Mouse (Mus musculus): ENCODE results near the gene March9. TPM values are rescaled to one million over a fixed set of nuclear protein-coding genes. Genes with fewer than 3 reads are reported as not detected.

Gene March9
- polyA plus RNA-seq, 1 experiment from 2014 or later: 0.39 TPM

DNA sequence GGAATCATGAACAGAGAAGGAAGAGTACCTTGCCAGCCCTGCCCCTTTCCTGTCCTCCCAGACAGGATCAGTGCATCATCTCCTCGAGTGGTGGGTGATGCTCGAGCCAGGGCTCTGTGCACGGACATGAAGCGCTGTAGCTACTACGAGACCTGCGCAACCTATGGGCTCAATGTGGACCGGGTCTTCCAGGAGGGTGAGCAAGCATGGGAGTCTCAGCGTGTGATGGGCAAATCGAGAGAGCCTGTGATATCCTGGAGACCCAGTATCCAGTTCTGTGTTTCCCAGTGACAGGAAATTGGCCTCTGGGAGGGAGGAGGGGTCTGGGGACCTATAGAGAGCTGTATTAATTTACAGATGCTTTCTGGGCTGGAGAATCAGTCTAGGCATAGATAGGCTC, 25.1 kb upstream of the March9 start:
- Histone ChIP-seq H3K9me3 (ENCODE audit: control insufficient read depth, low read length) (no peaks in the 10 kb centered on the region), H3K4me3 (ENCODE audit: control insufficient read depth in 1 of 2, insufficient read depth in 1 of 2, low read depth in 1 of 2, low read length in 2 of 2) (no peak overlapping the region), H3K27ac (replicated peaks in 1 of 2; ENCODE audit: control insufficient read depth in 1 of 2, insufficient read depth in 1 of 2, low read depth in 2 of 2, low read length in 2 of 2) (no peak overlapping the region), H3K4me2 (ENCODE audit: low read length) (no peak overlapping the region), H3K36me3 (ENCODE audit: control insufficient read depth, insufficient read depth, low read length) (no peaks in the 10 kb centered on the region), H3K27me3 (ENCODE audit: control insufficient read depth, insufficient read depth, low read length) (peaks cover 86% of the 10 kb centered on the region), H3K4me1 (ENCODE audit: control insufficient read depth in 2 of 2, insufficient read depth in 2 of 2, low read length in 2 of 2) (peaks cover 6 to 13% of the 10 kb centered on the region in 2 experiments; a peak in 3 of 4 replicates), H3K9ac (ENCODE audit: low read length) (no peak overlapping the region)
- WGBS: 70% methylated on average over 9 of the region's 9 CpGs
- no peak for ATAC-seq (ENCODE audit: insufficient number of reproducible peaks, insufficient read depth, low FRiP score, low read depth)

DNA sequence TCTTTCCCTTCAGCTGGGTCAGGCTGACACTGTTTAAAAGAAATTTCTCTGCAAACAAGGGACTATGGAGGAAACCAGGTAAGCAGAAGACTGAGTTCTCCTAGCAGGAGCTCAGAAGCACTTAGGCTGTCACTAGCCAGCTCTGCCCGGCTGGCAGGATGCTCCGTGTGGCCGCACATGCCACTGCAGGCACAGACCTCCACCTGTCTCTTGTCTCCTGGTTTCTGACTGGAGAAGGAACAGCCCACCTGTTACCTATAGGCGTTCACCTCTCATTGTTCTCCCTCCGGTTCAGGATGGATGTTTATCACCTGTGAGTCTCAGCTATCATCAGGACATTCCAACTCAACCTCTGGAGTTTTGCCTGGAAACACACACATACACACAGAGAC, 23.9 kb upstream of the March9 start:
- Histone ChIP-seq H3K4me3 (ENCODE audit: control insufficient read depth in 1 of 2, insufficient read depth in 1 of 2, low read depth in 1 of 2, low read length in 2 of 2) (no peak overlapping the region), H3K27ac (replicated peaks in 1 of 2; ENCODE audit: control insufficient read depth in 1 of 2, insufficient read depth in 1 of 2, low read depth in 2 of 2, low read length in 2 of 2) (no peak overlapping the region), H3K4me1 (ENCODE audit: control insufficient read depth in 2 of 2, insufficient read depth in 2 of 2, low read length in 2 of 2) (peaks cover 6 to 23% of the 10 kb centered on the region in 2 experiments; a peak in 3 of 4 replicates), H3K36me3 (ENCODE audit: control insufficient read depth, insufficient read depth, low read length) (no peaks in the 10 kb centered on the region), H3K4me2 (ENCODE audit: low read length) (no peak overlapping the region), H3K9ac (ENCODE audit: low read length) (no peak overlapping the region), H3K27me3 (ENCODE audit: control insufficient read depth, insufficient read depth, low read length) (peaks cover 86% of the 10 kb centered on the region), H3K9me3 (ENCODE audit: control insufficient read depth, low read length) (no peaks in the 10 kb centered on the region)
- ATAC-seq (ENCODE audit: insufficient number of reproducible peaks, insufficient read depth, low FRiP score, low read depth): no peak
- WGBS: 46% methylated on average over 5 of the region's 5 CpGs

DNA sequence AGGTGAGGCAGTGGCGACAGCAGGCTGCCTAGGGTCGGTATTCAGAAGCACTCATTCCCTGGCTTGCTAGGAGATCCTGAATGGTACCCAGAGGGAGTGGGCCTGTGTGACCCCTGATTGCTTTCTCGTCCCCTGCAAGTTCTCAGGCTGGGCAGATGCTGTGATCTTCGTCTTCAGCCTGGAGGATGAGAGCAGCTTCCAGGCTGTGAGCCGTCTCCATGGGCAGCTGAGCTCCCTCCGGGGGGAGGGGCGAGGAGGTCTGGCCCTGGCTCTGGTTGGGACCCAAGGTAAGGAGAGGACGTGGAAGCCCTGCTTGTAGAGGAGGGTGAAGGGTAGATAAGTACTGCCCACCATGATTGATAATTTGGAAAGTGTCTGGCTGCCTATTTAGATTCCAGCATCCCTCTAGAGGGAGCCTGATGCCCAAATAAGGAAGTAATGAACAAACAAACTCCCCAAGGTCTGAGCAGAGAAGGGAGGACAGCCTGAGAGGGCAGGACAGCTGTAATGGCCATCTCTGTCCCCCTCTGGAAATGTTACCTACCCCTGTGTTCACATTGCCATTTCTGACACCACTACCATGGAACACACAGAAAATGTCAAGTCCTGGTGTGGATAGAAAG, 23.4 kb upstream of the March9 start:
- ATAC-seq (ENCODE audit: insufficient number of reproducible peaks, insufficient read depth, low FRiP score, low read depth): no peak
- Histone ChIP-seq H3K4me2 (ENCODE audit: low read length) (no peak overlapping the region), H3K4me3 (ENCODE audit: control insufficient read depth in 1 of 2, insufficient read depth in 1 of 2, low read depth in 1 of 2, low read length in 2 of 2) (no peak overlapping the region), H3K9me3 (ENCODE audit: control insufficient read depth, low read length) (no peaks in the 10 kb centered on the region), H3K27ac (replicated peaks in 1 of 2; ENCODE audit: control insufficient read depth in 1 of 2, insufficient read depth in 1 of 2, low read depth in 2 of 2, low read length in 2 of 2) (no peak overlapping the region), H3K9ac (ENCODE audit: low read length) (no peak overlapping the region), H3K27me3 (ENCODE audit: control insufficient read depth, insufficient read depth, low read length) (peaks cover 86% of the 10 kb centered on the region), H3K36me3 (ENCODE audit: control insufficient read depth, insufficient read depth, low read length) (no peaks in the 10 kb centered on the region), H3K4me1 (ENCODE audit: control insufficient read depth in 2 of 2, insufficient read depth in 2 of 2, low read length in 2 of 2) (peaks cover 6 to 26% of the 10 kb centered on the region in 2 experiments; a peak in 3 of 4 replicates)
- 22% methylated on average over 8 of the region's 8 CpGs for WGBS

DNA sequence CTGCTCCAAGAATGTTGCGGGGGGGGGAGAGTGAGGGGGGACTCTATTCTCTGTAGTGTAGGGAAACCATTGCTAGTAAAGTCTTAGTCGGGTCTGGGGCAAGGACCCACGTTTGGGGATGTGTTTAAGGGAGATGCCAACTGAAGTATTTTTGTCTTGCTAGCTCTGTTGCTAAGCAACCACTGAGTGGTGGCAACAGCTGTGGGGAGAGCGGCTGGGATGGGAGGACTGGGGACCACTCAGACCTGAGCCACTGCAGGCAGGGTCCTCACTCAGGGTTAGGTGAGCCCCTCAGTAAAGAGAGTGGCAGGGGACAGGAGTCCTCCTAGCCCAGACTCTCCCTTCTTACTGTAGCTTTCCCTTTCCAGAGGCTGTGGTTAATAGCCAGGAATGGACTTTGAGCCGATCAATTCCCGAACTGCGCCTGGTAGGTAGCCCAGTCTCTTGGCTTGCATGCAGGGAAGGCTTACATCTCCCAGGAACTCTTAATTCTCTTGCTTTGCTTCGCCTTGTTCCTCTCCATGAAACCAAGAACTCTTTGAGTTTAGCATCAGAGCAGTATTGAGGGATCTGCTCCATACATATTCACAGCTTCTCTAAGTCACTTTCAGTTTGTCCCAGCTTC, 22.1 kb upstream of the March9 start:
- Histone ChIP-seq H3K27ac (replicated peaks in 1 of 2; ENCODE audit: control insufficient read depth in 1 of 2, insufficient read depth in 1 of 2, low read depth in 2 of 2, low read length in 2 of 2) (no peak overlapping the region), H3K27me3 (ENCODE audit: control insufficient read depth, insufficient read depth, low read length) (peaks cover 86% of the 10 kb centered on the region), H3K36me3 (ENCODE audit: control insufficient read depth, insufficient read depth, low read length) (no peaks in the 10 kb centered on the region), H3K4me3 (ENCODE audit: control insufficient read depth in 1 of 2, insufficient read depth in 1 of 2, low read depth in 1 of 2, low read length in 2 of 2) (no peak overlapping the region; a peak in 1 of 4 replicates), H3K4me2 (ENCODE audit: low read length) (peak overlapping the region; percentile 55; the same call in 1 of the 2 replicates), H3K9me3 (ENCODE audit: control insufficient read depth, low read length) (no peaks in the 10 kb centered on the region), H3K9ac (ENCODE audit: low read length) (no peak overlapping the region), H3K4me1 (ENCODE audit: control insufficient read depth in 2 of 2, insufficient read depth in 2 of 2, low read length in 2 of 2) (peaks cover 6 to 26% of the 10 kb centered on the region in 2 experiments; a peak in 3 of 4 replicates)
- 32% methylated on average over 8 of the region's 8 CpGs for WGBS
- no peak for ATAC-seq (ENCODE audit: insufficient number of reproducible peaks, insufficient read depth, low FRiP score, low read depth)

DNA sequence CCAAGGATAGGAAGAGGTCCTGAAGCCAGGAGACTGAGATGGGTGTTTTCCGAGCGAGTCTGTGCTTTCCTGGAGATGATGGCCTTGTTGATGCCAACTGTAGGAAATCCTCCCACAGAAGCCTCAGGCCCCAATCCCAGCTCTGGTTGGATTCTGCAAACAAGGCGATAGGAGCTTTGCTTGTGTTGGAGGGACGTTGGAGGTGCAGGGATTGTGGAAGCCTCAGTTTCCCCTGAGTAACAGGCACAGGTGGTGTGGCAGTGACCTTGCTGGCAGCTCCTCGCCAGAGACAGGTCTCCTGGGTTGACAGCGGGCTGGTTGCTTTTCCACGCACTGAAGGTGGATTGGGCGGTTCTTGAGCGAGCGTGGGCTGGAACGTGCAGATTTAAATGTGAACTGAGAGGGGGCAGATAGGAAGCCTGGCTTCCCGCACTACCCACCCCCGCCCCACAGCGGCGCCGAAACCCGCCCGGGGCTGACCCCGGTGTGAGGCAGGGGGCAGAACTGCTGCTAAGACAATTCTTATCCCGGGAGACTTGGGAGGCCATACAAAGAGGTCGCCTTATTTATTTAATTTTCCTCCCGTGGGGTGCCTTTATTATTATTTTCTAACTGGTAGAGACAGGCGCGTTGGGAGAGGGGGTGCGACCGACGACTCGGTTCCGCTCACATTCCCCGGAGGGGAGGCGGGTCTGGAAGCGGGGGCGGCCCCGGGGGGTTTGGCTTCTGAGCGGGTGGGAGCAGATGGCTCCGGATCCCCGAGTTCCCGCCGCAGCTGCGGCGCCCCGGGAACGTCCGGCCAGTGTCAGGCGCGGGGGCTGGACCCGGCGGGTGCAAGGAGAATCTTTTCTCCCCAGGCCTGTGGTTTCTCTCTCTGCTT, 21.2 kb upstream of the March9 start:
- no peaks in the 10 kb centered on the region for H3K36me3 ChIP-seq (ENCODE audit: control insufficient read depth, insufficient read depth, low read length)
- H3K27ac ChIP-seq (replicated peaks in 1 of 2; ENCODE audit: control insufficient read depth in 1 of 2, insufficient read depth in 1 of 2, low read depth in 2 of 2, low read length in 2 of 2): no peak overlapping the region
- WGBS: 3% methylated on average over 48 of the region's 48 CpGs
- H3K4me3 ChIP-seq (ENCODE audit: control insufficient read depth in 1 of 2, insufficient read depth in 1 of 2, low read depth in 1 of 2, low read length in 2 of 2): peak overlapping the region; percentile 4 to 30; a peak in 2 of 4 replicates
- H3K9ac ChIP-seq (ENCODE audit: low read length): no peak overlapping the region
- no peak for ATAC-seq (ENCODE audit: insufficient number of reproducible peaks, insufficient read depth, low FRiP score, low read depth)
- H3K4me1 ChIP-seq (ENCODE audit: control insufficient read depth in 2 of 2, insufficient read depth in 2 of 2, low read length in 2 of 2): peaks cover 6 to 26% of the 10 kb centered on the region in 2 experiments; a peak in 3 of 4 replicates
- peaks cover 89% of the 10 kb centered on the region for H3K27me3 ChIP-seq (ENCODE audit: control insufficient read depth, insufficient read depth, low read length)
- H3K9me3 ChIP-seq (ENCODE audit: control insufficient read depth, low read length): no peaks in the 10 kb centered on the region
- H3K4me2 ChIP-seq (ENCODE audit: low read length): peak overlapping the region; percentile 55

DNA sequence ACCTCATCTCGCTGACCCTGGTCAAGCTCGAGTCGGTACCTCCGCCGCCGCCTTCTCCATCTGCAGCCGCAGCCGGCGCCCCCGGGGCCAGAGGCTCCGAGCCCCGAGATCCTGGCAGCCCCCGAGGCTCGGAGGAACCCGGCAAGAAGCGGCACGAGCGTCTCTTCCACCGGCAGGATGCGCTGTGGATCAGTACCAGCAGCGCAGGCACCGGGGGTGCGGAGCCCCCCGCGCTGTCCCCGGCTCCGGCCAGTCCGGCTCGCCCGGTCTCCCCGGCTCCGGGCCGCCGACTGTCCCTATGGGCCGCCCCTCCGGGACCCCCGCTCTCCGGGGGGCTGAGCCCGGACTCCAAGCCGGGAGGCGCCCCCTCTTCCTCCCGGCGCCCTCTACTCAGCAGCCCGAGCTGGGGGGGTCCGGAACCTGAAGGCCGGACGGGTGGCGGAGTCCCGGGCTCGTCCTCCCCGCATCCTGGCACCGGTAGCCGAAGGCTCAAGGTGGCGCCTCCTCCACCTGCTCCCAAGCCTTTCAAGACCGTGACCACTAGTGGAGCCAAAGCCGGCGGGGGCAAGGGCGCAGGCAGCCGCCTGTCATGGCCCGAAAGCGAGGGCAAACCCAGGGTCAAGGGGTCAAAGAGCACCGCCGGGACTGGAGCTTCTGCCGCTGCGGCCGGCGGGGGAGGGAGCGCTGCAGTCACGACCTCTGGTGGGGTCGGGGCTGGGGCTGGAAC, 19.8 kb upstream of the March9 start:
- Histone ChIP-seq H3K4me1 (ENCODE audit: control insufficient read depth in 2 of 2, insufficient read depth in 2 of 2, low read length in 2 of 2) (peaks cover 6 to 26% of the 10 kb centered on the region in 2 experiments; a peak in 3 of 4 replicates), H3K27ac (replicated peaks in 1 of 2; ENCODE audit: control insufficient read depth in 1 of 2, insufficient read depth in 1 of 2, low read depth in 2 of 2, low read length in 2 of 2) (no peak overlapping the region), H3K36me3 (ENCODE audit: control insufficient read depth, insufficient read depth, low read length) (no peaks in the 10 kb centered on the region), H3K27me3 (ENCODE audit: control insufficient read depth, insufficient read depth, low read length) (peaks cover 94% of the 10 kb centered on the region), H3K4me3 (ENCODE audit: control insufficient read depth in 1 of 2, insufficient read depth in 1 of 2, low read depth in 1 of 2, low read length in 2 of 2) (peak overlapping the region; percentile 24 to 44; a peak in 3 of 4 replicates), H3K4me2 (ENCODE audit: low read length) (peak overlapping the region; percentile 70), H3K9ac (ENCODE audit: low read length) (peak overlapping the region; percentile 46; the same call in 1 of the 2 replicates), H3K9me3 (ENCODE audit: control insufficient read depth, low read length) (no peaks in the 10 kb centered on the region)
- no peak for ATAC-seq (ENCODE audit: insufficient number of reproducible peaks, insufficient read depth, low FRiP score, low read depth)
- WGBS: 4% methylated on average over 69 of the region's 70 CpGs
